Mouse (Mus musculus) sigmoid colon, adult 10 weeks (tissue): ENCODE results near the gene H2al2b. TPM values are rescaled to one million over a fixed set of nuclear protein-coding genes. Genes with fewer than 3 reads are reported as not detected.

Source experiments
- polyA plus RNA-seq: library from polyadenylated mRNA; stranded (reverse); fragments of 350-450 nt; fragmentation: Illumina TruSeq; extraction: RNeasy Lipid Tissue Mini Kit (QIAGEN cat#74804); gene quantifications from one replicate; pipeline ENCODE4 v1.2.3, GENCODE M21; 2014; ENCODE audit warnings: low read depth, low replicate concordance

The H2al2b gene
- not detected for polyA plus RNA-seq

DNA sequence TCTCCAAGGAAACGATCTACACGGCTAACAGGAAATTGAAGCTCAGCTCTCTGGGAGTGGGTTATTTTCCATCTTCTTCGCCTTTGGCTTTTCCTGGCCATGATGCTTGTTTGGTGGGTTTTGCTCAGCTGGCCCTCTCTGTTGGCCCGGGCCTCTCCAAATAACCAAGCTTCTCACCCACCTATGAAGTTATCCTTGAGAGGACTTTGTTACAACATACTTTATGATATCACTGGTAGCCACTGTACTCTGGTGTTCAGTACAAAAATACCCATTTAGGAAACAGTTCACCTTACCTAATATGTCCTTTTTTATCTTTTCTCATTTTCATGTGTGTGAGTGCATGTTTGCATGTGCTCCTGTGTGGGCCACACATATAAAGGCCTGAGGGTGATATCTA lies at the start of gene H2al2b:
Gene H2al2b, minus strand, starts transcription at position 101 of the 400 bp plus-strand sequence.

Other genes with a start within 250 kb of the H2al2b start
- gene H2al2c, start 121.6 kb downstream of the H2al2b start, polyA plus RNA-seq: not detected
- gene Sry, start 57.0 kb downstream of the H2al2b start, polyA plus RNA-seq: not detected
- not detected for gene Gm4064, start 75.5 kb upstream of the H2al2b start, polyA plus RNA-seq
- gene Rbmy, start 110.0 kb upstream of the H2al2b start, polyA plus RNA-seq: not detected
- not detected for gene Gm10256, start 110.0 kb upstream of the H2al2b start, polyA plus RNA-seq
- gene Gm10352, start 180.3 kb upstream of the H2al2b start, polyA plus RNA-seq: not detected
- gene Gm29289, start 211.9 kb upstream of the H2al2b start, polyA plus RNA-seq: not detected